Mouse (Mus musculus) cortical plate, adult 2 months (tissue): ENCODE measurements around the gene Lasp1.

Experiments used
- CTCF ChIP-seq: fragments of 200-500 bp; IDR thresholded peaks from 2 replicates; pipeline ENCODE4 v1.5.1; 2011; ENCODE audit warnings: mild to moderate bottlenecking, control low read depth, low read length; ENCODE audit not compliant: insufficient read depth; ENCODE audit errors: extremely low read depth
- POLR2A ChIP-seq: fragments of 200-500 bp; IDR thresholded peaks from 2 replicates; pipeline ENCODE4 v1.6.1; 2011; ENCODE audit warnings: mild to moderate bottlenecking, low read length, control low read depth; ENCODE audit not compliant: insufficient read depth; ENCODE audit errors: extremely low read depth

GRCm38 (mm10) chr11:97877341-97877740, 78.5 kb downstream of the Lasp1 start:
- TF ChIP-seq POLR2A (no peak), CTCF (no peak)
